In genomic region chr6:145722596-145722995, GRCm38 (mm10) we compare ENCODE assay signal across 20 mouse cellular contexts. TPM values are rescaled to one million over a fixed set of nuclear protein-coding genes. Genes with fewer than 3 reads are reported as not detected.
DNase-seq lines count a peak whose midpoint lies in the region; ATAC-seq and TF ChIP-seq lines count a peak whose summit lies in the region.
"Had no signal": no experiment of that assay in that cellular context is flagged by ENCODE, and none has a peak within 500 bp of the region (broad histone marks: within the 10 kb centered on the region; RNA-seq: fewer than 3 reads in every experiment).

No protein-coding gene starts in this region.

- H3K4me2 ChIP-seq in hindbrain, postnatal 0 days (ENCODE audit: low read depth, low read length), result no peak overlapping the region
- no peak overlapping the region for H3K4me2 ChIP-seq in hindbrain, embryonic 11.5 days (replicated peaks; ENCODE audit: low read depth, low read length)
- no peak overlapping the region for H3K4me2 ChIP-seq in lung, embryonic 16.5 days (ENCODE audit: low read depth, low read length)
- H3K4me2 ChIP-seq: embryonic facial prominence, embryonic 15.5 days; heart, embryonic 13.5 days; hindbrain, embryonic 13.5 days had no signal

- no peaks in the 10 kb centered on the region for H3K36me3 ChIP-seq in hindbrain, postnatal 0 days (ENCODE audit: insufficient read depth, low read length)
- no peaks in the 10 kb centered on the region for H3K36me3 ChIP-seq in hindbrain, embryonic 11.5 days (ENCODE audit: control insufficient read depth, insufficient read depth, low read length)
- no peaks in the 10 kb centered on the region for H3K36me3 ChIP-seq in lung, embryonic 16.5 days (ENCODE audit: control insufficient read depth, insufficient read depth, low read length)
- H3K36me3 ChIP-seq: embryonic facial prominence, embryonic 15.5 days; forebrain, embryonic 10.5 days; heart, embryonic 13.5 days; hindbrain, embryonic 13.5 days had no signal

- 54% methylated on average over 7 of the region's 7 CpGs for WGBS in hindbrain, postnatal 0 days
- WGBS in hindbrain, embryonic 11.5 days, result 79% methylated on average over 7 of the region's 7 CpGs
- 46% methylated on average over 7 of the region's 7 CpGs for WGBS in lung, embryonic 16.5 days

- H3K27ac ChIP-seq in hindbrain, postnatal 0 days, result peak overlapping the region; percentile 20; the same call in 1 of the 2 replicates
- no peak overlapping the region for H3K27ac ChIP-seq in hindbrain, embryonic 11.5 days (ENCODE audit: low read depth, low read length)
- H3K27ac ChIP-seq in lung, embryonic 16.5 days (ENCODE audit: low read length), result no peak overlapping the region
- H3K27ac ChIP-seq: embryonic facial prominence, embryonic 15.5 days; forebrain, embryonic 10.5 days; gastrocnemius, adult 2 months; heart, embryonic 13.5 days; hindbrain, embryonic 13.5 days had no signal

- peak; percentile 18 for DNase-seq in hindbrain, postnatal 0 days (ENCODE audit: low spot score)
- no peak for DNase-seq in hindbrain, embryonic 11.5 days (ENCODE audit: low spot score)
- no peak for DNase-seq in lung, postnatal 36 days
- DNase-seq in retina, adult 2 months (ENCODE audit: low read depth, low spot score), result peak; percentile 85
- no peak for DNase-seq in adrenal gland, postnatal 10 days
- DNase-seq: adrenal gland, postnatal 14 days; cerebellum, adult 2 months; embryo, embryonic 11 days; gastrocnemius, adult 2 months; gastrocnemius, postnatal 25 days; heart, postnatal 36 days had no signal

- no peak for TF ChIP-seq CTCF in hindbrain, postnatal 0 days (IDR thresholded peaks at IDR 0.05; ENCODE audit: low read depth)

- no peaks in the 10 kb centered on the region for H3K9me3 ChIP-seq in hindbrain, postnatal 0 days (ENCODE audit: low read length)
- H3K9me3 ChIP-seq in hindbrain, embryonic 11.5 days (ENCODE audit: control insufficient read depth, low read length), result no peaks in the 10 kb centered on the region
- no peaks in the 10 kb centered on the region for H3K9me3 ChIP-seq in lung, embryonic 16.5 days (ENCODE audit: control insufficient read depth, low read length)
- H3K9me3 ChIP-seq: embryonic facial prominence, embryonic 15.5 days; forebrain, embryonic 10.5 days; heart, embryonic 13.5 days; hindbrain, embryonic 13.5 days had no signal

- no peak for ATAC-seq in hindbrain, postnatal 0 days
- ATAC-seq in hindbrain, embryonic 11.5 days (ENCODE audit: low FRiP score), result no peak
- ATAC-seq in lung, embryonic 16.5 days (ENCODE audit: low read depth), result peak; percentile 45; the same call in 1 of the 2 replicates
- no peak for ATAC-seq in monocyte, adult 5-6 weeks (replicated peaks; ENCODE audit: insufficient number of reproducible peaks, low FRiP score, low TSS enrichment, poor library complexity, severe bottlenecking)
- ATAC-seq: forebrain, embryonic 14.5 days had no signal

- no peak overlapping the region for H3K9ac ChIP-seq in hindbrain, postnatal 0 days (replicated peaks; ENCODE audit: low read length)
- H3K9ac ChIP-seq in hindbrain, embryonic 11.5 days (ENCODE audit: low read depth, low read length), result no peak overlapping the region
- H3K9ac ChIP-seq in lung, embryonic 16.5 days (ENCODE audit: low read length), result no peak overlapping the region
- H3K9ac ChIP-seq: embryonic facial prominence, embryonic 15.5 days; heart, embryonic 13.5 days; hindbrain, embryonic 13.5 days had no signal

- H3K4me1 ChIP-seq in hindbrain, postnatal 0 days (ENCODE audit: insufficient read depth, low read length), result no peaks in the 10 kb centered on the region
- H3K4me1 ChIP-seq in hindbrain, embryonic 11.5 days (replicated peaks; ENCODE audit: control insufficient read depth, insufficient read depth, low read length), result no peaks in the 10 kb centered on the region
- no peaks in the 10 kb centered on the region for H3K4me1 ChIP-seq in lung, embryonic 16.5 days (replicated peaks; ENCODE audit: control insufficient read depth, insufficient read depth, low read length)
- H3K4me1 ChIP-seq: embryonic facial prominence, embryonic 15.5 days; forebrain, embryonic 10.5 days had no signal

- no peak overlapping the region for H3K4me3 ChIP-seq in hindbrain, postnatal 0 days (ENCODE audit: low read length)
- H3K4me3 ChIP-seq in hindbrain, embryonic 11.5 days (ENCODE audit: low read depth, low read length), result no peak overlapping the region
- H3K4me3 ChIP-seq in lung, embryonic 16.5 days (ENCODE audit: low read length), result no peak overlapping the region
- H3K4me3 ChIP-seq: embryonic facial prominence, embryonic 15.5 days; erythroblast, embryonic 14.5 days; forebrain, embryonic 10.5 days; gastrocnemius, adult 2 months; heart, embryonic 13.5 days; hindbrain, embryonic 13.5 days had no signal

- no peaks in the 10 kb centered on the region for H3K27me3 ChIP-seq in hindbrain, postnatal 0 days (ENCODE audit: insufficient read depth, low read length)
- H3K27me3 ChIP-seq in hindbrain, embryonic 11.5 days (ENCODE audit: control insufficient read depth, insufficient read depth, low read length), result no peaks in the 10 kb centered on the region
- no peaks in the 10 kb centered on the region for H3K27me3 ChIP-seq in lung, embryonic 16.5 days (ENCODE audit: control insufficient read depth, insufficient read depth, low read depth, low read length)
- H3K27me3 ChIP-seq: embryonic facial prominence, embryonic 15.5 days; heart, embryonic 13.5 days; hindbrain, embryonic 13.5 days had no signal

RNA-seq across cellular contexts. Expression of gene Rassf8, which starts 24.0 kb away (rescaled TPM):
- total RNA-seq in hindbrain, postnatal 0 days (2014; rRNA removed), result 15.0 and 18.6 TPM in 2 replicates
- polyA plus RNA-seq in hindbrain, postnatal 0 days (2015; fragmentation: Nextera tagmentation; extraction: Ambion mirVana), result 5.5 and 6.5 TPM in 2 replicates
- 4.2 and 7.0 TPM in 2 replicates for polyA plus RNA-seq in hindbrain, embryonic 11.5 days (2014; fragmentation: Nextera tagmentation; extraction: Ambion mirVana)
- 5.4 and 5.7 TPM in 2 replicates for polyA plus RNA-seq in lung, embryonic 16.5 days (2015; fragmentation: Nextera tagmentation; extraction: Ambion mirVana)
- 10 to 100 TPM; 82.4 to 85.1 TPM for total RNA-seq in adrenal gland, postnatal 10 days (2021)
- 2.3 to 12.3 TPM (median 8.3 TPM) in 3 replicates for total RNA-seq in monocyte, adult 5-6 weeks (2017)
- total RNA-seq: MEL had no signal
- polyA plus RNA-seq: erythroblast, embryonic 14.5 days had no signal

Comparison
In these comparisons a context has a peak if more than half of its experiments do, and no peak if none do; other contexts are left out.
1. DNase-seq: peak in hindbrain, postnatal 0 days (single experiment) and retina, adult 2 months (single experiment); none in hindbrain, embryonic 11.5 days (single experiment), lung, postnatal 36 days (single experiment) and adrenal gland, postnatal 10 days (single experiment).